Mouse (Mus musculus) C2C12 (cell line): ENCODE measurements around the gene Ankdd1a. TPM values are rescaled to one million over a fixed set of nuclear protein-coding genes. Genes with fewer than 3 reads are reported as not detected.
A peak's percentile ranks its signal among the peaks of the same experiment; 100 is the strongest.

Source experiments
- H3K27me3 ChIP-seq: one replicate; pipeline ENCODE4 v1.6.1; 2011; ENCODE audit not compliant: control insufficient read depth, insufficient read depth, insufficient read length
- H3K36me3 ChIP-seq: one replicate; pipeline ENCODE4 v1.6.1; 2011; ENCODE audit not compliant: control insufficient read depth, insufficient read depth
- H3K4me3 ChIP-seq: one replicate; pipeline ENCODE4 v1.5.1; 2011; ENCODE audit warnings: mild to moderate bottlenecking, control low read depth; ENCODE audit not compliant: poor library complexity, insufficient read depth, severe bottlenecking
- H3K79me2 ChIP-seq: one replicate; pipeline ENCODE4 v1.6.1; 2011; ENCODE audit not compliant: control insufficient read depth, insufficient read depth
- H3K79me3 ChIP-seq: one replicate; pipeline ENCODE4 v1.6.1; 2011; ENCODE audit warnings: low read depth, control low read depth
- H3ac ChIP-seq: one replicate; pipeline ENCODE3; 2011; ENCODE audit warnings: low read depth; ENCODE audit not compliant: control insufficient read depth, insufficient read length
- CEBPB ChIP-seq: IDR thresholded peaks from one replicate; pipeline ENCODE4 v1.6.1; 2011; ENCODE audit warnings: low read depth, mild to moderate bottlenecking, control low read depth, moderate library complexity
- CTCF ChIP-seq: IDR thresholded peaks from one replicate; pipeline ENCODE4 v1.5.1; 2011; ENCODE audit not compliant: control insufficient read depth, insufficient read depth, insufficient read length
- FOSL1 ChIP-seq: IDR thresholded peaks from one replicate; pipeline ENCODE4 v1.8.0; 2011; ENCODE audit warnings: mild to moderate bottlenecking, low read length; ENCODE audit not compliant: poor library complexity, insufficient read depth, severe bottlenecking
- MAX ChIP-seq: IDR thresholded peaks from one replicate; pipeline ENCODE4 v1.6.1; 2011; ENCODE audit warnings: mild to moderate bottlenecking, control low read depth
- MYOD1 ChIP-seq: IDR thresholded peaks from one replicate; pipeline ENCODE4 v1.6.1; 2011; ENCODE audit warnings: low read depth; ENCODE audit not compliant: control insufficient read depth, insufficient read length
- MYOG ChIP-seq: IDR thresholded peaks from one replicate; pipeline ENCODE4 v1.6.1; 2011; ENCODE audit not compliant: control insufficient read depth, insufficient read length; ENCODE audit errors: extremely low read depth
- USF1 ChIP-seq: IDR thresholded peaks from one replicate; pipeline ENCODE4 v1.6.1; 2011; ENCODE audit warnings: low read depth, mild to moderate bottlenecking, control low read depth, moderate library complexity
- polyA plus RNA-seq: library from polyadenylated mRNA; unstranded; fragments of >200 nt; fragmentation: generic; extraction: Trizol; gene quantifications from one replicate; pipeline ENCODE4 v1.2.1, GENCODE M21; 2012; ENCODE audit warnings: missing spikeins

The Ankdd1a gene
- polyA plus RNA-seq, 1 experiment: not detected

DNA sequence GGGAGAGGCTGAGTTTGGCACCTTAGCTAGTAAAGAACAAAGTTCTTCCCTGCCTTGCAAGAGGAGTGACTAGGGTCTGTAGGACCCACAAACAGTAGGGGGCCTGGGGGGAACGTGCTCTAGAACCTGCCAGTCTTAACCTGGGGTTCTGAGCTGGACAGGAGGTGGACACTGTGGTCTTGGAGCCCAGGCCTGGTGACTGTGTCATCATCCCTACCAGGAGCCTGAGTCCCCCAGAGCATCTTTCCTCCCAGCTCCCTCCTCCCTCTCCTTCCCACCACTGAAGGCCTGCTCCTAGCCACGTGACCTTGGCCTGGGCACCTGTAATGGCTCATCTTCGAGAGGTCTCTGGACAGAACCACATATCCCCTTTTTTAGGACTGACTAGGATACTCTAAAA lies 14.1 kb upstream of the Ankdd1a start:
- H3K4me3 ChIP-seq: no peak overlapping the region
- no peak overlapping the region for H3ac ChIP-seq
- no peaks in the 10 kb centered on the region for H3K36me3 ChIP-seq
- no peaks in the 10 kb centered on the region for H3K27me3 ChIP-seq
- TF ChIP-seq CEBPB: no peak
- no peak for TF ChIP-seq MYOD1
- TF ChIP-seq FOSL1: no peak
- no peak for TF ChIP-seq USF1
- no peak for TF ChIP-seq MAX
- no peak for TF ChIP-seq CTCF
- no peak for TF ChIP-seq MYOG
- H3K79me3 ChIP-seq: no peaks in the 10 kb centered on the region
- H3K79me2 ChIP-seq: no peaks in the 10 kb centered on the region

DNA sequence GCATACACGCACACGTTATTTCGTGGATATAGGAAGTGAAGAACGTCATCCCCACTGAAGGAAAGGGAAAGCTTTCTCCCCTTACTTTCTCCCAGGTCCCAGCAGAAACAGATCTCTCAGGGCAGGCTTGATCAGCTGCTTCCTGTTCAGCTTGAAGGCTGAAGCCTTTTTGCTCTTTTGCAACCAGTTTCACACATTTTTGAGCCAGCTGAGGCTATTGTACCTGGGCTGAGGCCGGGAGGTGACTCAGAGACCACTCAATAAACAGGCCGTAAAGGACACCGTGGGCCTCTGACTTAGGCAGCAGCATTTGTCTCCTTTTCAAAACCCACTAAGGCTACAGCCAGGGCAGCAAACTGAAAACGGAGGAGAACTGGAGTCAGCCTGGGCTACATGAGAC lies 13.0 kb upstream of the Ankdd1a start:
- no peak overlapping the region for H3K4me3 ChIP-seq
- H3K27me3 ChIP-seq: no peaks in the 10 kb centered on the region
- TF ChIP-seq FOSL1 (no peak), USF1 (no peak), CEBPB (no peak), MYOD1 (no peak), MYOG (no peak), MAX (no peak), CTCF (no peak)
- H3K79me2 ChIP-seq: no peaks in the 10 kb centered on the region
- no peaks in the 10 kb centered on the region for H3K36me3 ChIP-seq
- H3K79me3 ChIP-seq: no peaks in the 10 kb centered on the region
- no peak overlapping the region for H3ac ChIP-seq

DNA sequence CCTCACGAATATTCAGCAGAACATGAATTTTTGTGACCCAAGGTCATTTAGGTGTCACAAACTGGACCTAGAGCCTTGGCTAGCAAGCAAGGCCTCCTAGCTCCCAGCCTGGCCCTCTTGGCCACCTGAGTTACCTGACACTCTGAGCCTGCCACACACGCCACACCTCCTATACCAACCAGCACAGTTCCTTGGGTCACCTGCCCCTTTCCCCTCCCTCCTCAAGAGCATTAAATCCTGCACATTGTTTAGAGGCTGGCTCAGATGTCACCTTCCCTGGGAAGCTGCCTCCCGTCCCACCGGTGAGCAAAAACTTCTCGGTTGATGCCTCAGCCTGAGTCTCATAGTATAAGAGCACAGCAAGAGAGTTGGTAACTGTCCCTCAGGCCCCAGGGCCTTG lies 11.3 kb upstream of the Ankdd1a start:
- H3K4me3 ChIP-seq: no peak overlapping the region
- H3K27me3 ChIP-seq: no peaks in the 10 kb centered on the region
- H3ac ChIP-seq: no peak overlapping the region
- no peak for TF ChIP-seq CTCF
- TF ChIP-seq MAX: no peak
- TF ChIP-seq MYOG: no peak
- TF ChIP-seq CEBPB: no peak
- no peak for TF ChIP-seq FOSL1
- no peak for TF ChIP-seq USF1
- no peak for TF ChIP-seq MYOD1
- H3K79me2 ChIP-seq: no peaks in the 10 kb centered on the region
- H3K36me3 ChIP-seq: no peaks in the 10 kb centered on the region
- no peaks in the 10 kb centered on the region for H3K79me3 ChIP-seq

DNA sequence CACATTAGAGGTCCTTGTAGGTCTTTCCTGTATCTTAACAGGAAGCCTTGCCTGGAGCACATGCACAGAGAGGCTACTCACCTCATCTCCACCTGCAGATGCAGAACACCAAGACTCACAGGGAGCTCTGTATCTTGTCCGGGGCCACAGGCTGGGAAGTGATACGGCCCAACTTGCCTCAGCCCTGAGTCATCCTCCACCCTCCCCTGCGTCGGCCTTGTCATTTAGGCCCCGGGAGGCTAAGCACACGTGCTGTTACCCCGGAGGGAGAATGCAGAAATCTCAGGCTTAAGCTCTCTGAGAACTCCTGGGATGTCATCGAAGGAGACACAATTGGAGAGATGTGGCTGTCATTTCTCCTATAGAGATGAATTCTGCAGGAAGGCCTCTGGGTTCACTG lies 9.7 kb upstream of the Ankdd1a start:
- no peak overlapping the region for H3ac ChIP-seq
- TF ChIP-seq MAX: peak; percentile 83
- TF ChIP-seq USF1: no peak
- H3K79me2 ChIP-seq: no peaks in the 10 kb centered on the region
- no peaks in the 10 kb centered on the region for H3K27me3 ChIP-seq
- no peaks in the 10 kb centered on the region for H3K79me3 ChIP-seq
- no peak overlapping the region for H3K4me3 ChIP-seq
- H3K36me3 ChIP-seq: no peaks in the 10 kb centered on the region

DNA sequence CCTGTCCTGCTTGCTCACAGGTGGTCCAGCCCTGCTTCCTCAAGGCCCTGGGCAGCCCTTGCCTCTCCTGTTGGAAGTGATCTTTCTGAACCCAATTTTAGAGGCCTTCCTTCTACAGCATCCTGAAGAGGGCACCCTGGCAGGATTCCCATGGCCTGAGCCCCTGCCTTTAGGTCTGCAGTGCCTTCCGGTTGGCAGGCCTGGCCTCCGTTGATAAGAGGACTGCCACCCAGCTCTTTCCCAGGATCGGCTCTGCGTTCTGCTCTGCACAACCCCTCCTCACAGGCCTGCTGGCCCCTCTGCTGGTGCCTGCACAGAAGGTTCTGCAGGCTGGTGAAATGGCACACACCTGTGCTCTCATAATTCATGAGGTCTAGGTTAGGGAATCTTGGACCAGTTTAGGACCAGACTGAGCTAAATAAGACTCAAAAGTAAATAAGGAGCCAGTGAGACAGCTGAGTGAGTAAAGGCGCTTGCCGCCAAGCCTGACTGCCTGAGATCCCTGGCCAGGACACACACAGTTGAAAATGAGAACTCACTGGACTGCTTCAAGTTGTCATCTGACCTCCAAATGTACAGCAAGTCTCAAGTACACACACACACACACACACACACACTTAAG lies 8.5 kb upstream of the Ankdd1a start:
- no peak overlapping the region for H3ac ChIP-seq
- TF ChIP-seq CTCF: no peak
- no peak for TF ChIP-seq USF1
- TF ChIP-seq MAX: no peak
- H3K27me3 ChIP-seq: no peaks in the 10 kb centered on the region
- no peaks in the 10 kb centered on the region for H3K36me3 ChIP-seq
- H3K79me2 ChIP-seq: no peaks in the 10 kb centered on the region
- H3K4me3 ChIP-seq: no peak overlapping the region
- H3K79me3 ChIP-seq: no peaks in the 10 kb centered on the region

GRCm38 (mm10) chr9:65525445-65526195 lies 5.6 kb upstream of the Ankdd1a start:
- TF ChIP-seq FOSL1: no peak
- no peak for TF ChIP-seq MYOG
- TF ChIP-seq USF1: no peak
- no peak for TF ChIP-seq MYOD1
- TF ChIP-seq CEBPB: no peak
- TF ChIP-seq CTCF: no peak
- no peak for TF ChIP-seq MAX
- H3K27me3 ChIP-seq: no peaks in the 10 kb centered on the region
- no peak overlapping the region for H3ac ChIP-seq
- H3K79me2 ChIP-seq: no peaks in the 10 kb centered on the region
- H3K36me3 ChIP-seq: no peaks in the 10 kb centered on the region
- H3K79me3 ChIP-seq: no peaks in the 10 kb centered on the region
- no peak overlapping the region for H3K4me3 ChIP-seq
